Mouse (Mus musculus): Measurements from ENCODE around the gene Cd40. TPM values are rescaled to one million over a fixed set of nuclear protein-coding genes. Genes with fewer than 3 reads are reported as not detected.

Cd40 gene
- polyA plus RNA-seq, 1 experiment from 2014 or later = 6.4 TPM

GRCm38 (mm10) chr2:165090650-165091049 lies 35.2 kb downstream of the Cd40 start, which contains the start of gene 1700025C18Rik:
Gene 1700025C18Rik, minus strand, starts transcription at chr2:165090750.
- WGBS = 88% methylated on average over 2 of the region's 2 CpGs
- H3K27me3 ChIP-seq (ENCODE audit: low read depth, poor library complexity, severe bottlenecking) = peaks cover 30% of the 10 kb centered on the region
- H3K27ac ChIP-seq (replicated peaks) = peak within 1 kb of the TSS; percentile 23; the same call in 1 of the 2 replicates
- no peak for DNase-seq (ENCODE audit: low spot score)
- H3K9me3 ChIP-seq (replicated peaks) = no peaks in the 10 kb centered on the region
- H3K4me1 ChIP-seq = peaks cover 18% of the 10 kb centered on the region
- no peaks in the 10 kb centered on the region for H3K36me3 ChIP-seq
- H3K4me3 ChIP-seq = no peak within 1 kb of the TSS

- peaks cover 39% of the 10 kb centered on the region for H3K27me3 ChIP-seq (ENCODE audit: low read depth, poor library complexity, severe bottlenecking)
- WGBS = 77% methylated on average over 8 of the region's 8 CpGs
- no peak overlapping the region for H3K4me3 ChIP-seq
- H3K4me1 ChIP-seq = peaks cover 24% of the 10 kb centered on the region
- no peaks in the 10 kb centered on the region for H3K9me3 ChIP-seq (replicated peaks)
- H3K36me3 ChIP-seq = no peaks in the 10 kb centered on the region
- H3K27ac ChIP-seq (replicated peaks) = peak overlapping the region; percentile 23; the same call in 1 of the 2 replicates
- DNase-seq (ENCODE audit: low spot score) = no peak
Observed at GRCm38 (mm10) chr2:165091433-165091965, 36.1 kb downstream of the Cd40 start.

- WGBS = 67% methylated on average over 7 of the region's 7 CpGs
- peaks cover 47% of the 10 kb centered on the region for H3K27me3 ChIP-seq (ENCODE audit: low read depth, poor library complexity, severe bottlenecking)
- 0 out of 2 replicates have a peak overlapping the region, but pooled peaks have one; percentile 13 for H3K27ac ChIP-seq (replicated peaks)
- H3K4me1 ChIP-seq = peaks cover 32% of the 10 kb centered on the region
- no peak overlapping the region for H3K4me3 ChIP-seq
- no peaks in the 10 kb centered on the region for H3K9me3 ChIP-seq (replicated peaks)
- no peaks in the 10 kb centered on the region for H3K36me3 ChIP-seq
- no peak for DNase-seq (ENCODE audit: low spot score)
Observed at GRCm38 (mm10) chr2:165092393-165092792, 37.0 kb downstream of the Cd40 start.

- Histone ChIP-seq H3K9me3 (replicated peaks) (no peaks in the 10 kb centered on the region), H3K36me3 (no peaks in the 10 kb centered on the region), H3K27me3 (ENCODE audit: low read depth, poor library complexity, severe bottlenecking) (peaks cover 67% of the 10 kb centered on the region), H3K4me1 (peaks cover 58% of the 10 kb centered on the region), H3K27ac (replicated peaks) (peak overlapping the region; percentile 52; the same call in 1 of the 2 replicates), H3K4me3 (no peak overlapping the region)
- no peak for DNase-seq (ENCODE audit: low spot score)
- 34% methylated on average over 10 of the region's 10 CpGs for WGBS
Observed at GRCm38 (mm10) chr2:165096367-165096766, 40.9 kb downstream of the Cd40 start.

- Histone ChIP-seq H3K27ac (replicated peaks) (no peak overlapping the region), H3K9me3 (replicated peaks) (no peaks in the 10 kb centered on the region), H3K4me1 (peaks cover 51% of the 10 kb centered on the region), H3K36me3 (no peaks in the 10 kb centered on the region), H3K27me3 (ENCODE audit: low read depth, poor library complexity, severe bottlenecking) (peaks cover 84% of the 10 kb centered on the region), H3K4me3 (no peak overlapping the region)
- DNase-seq (ENCODE audit: low spot score) = no peak
- WGBS = 86% methylated on average over 3 of the region's 3 CpGs
Observed at GRCm38 (mm10) chr2:165098861-165099260, 43.4 kb downstream of the Cd40 start.

GRCm38 (mm10) chr2:165100749-165101148 lies 45.3 kb downstream of the Cd40 start:
- no peak overlapping the region for H3K27ac ChIP-seq (replicated peaks)
- H3K9me3 ChIP-seq (replicated peaks) = no peaks in the 10 kb centered on the region
- no peaks in the 10 kb centered on the region for H3K36me3 ChIP-seq
- H3K27me3 ChIP-seq (ENCODE audit: low read depth, poor library complexity, severe bottlenecking) = peaks cover 87% of the 10 kb centered on the region
- H3K4me1 ChIP-seq = peaks cover 45% of the 10 kb centered on the region
- DNase-seq (ENCODE audit: low spot score) = no peak
- 14% methylated on average over 6 of the region's 6 CpGs for WGBS
- H3K4me3 ChIP-seq = no peak overlapping the region

GRCm38 (mm10) chr2:165102920-165103319 lies 47.5 kb downstream of the Cd40 start:
- Histone ChIP-seq H3K9me3 (replicated peaks) (no peaks in the 10 kb centered on the region), H3K27ac (replicated peaks) (no peak overlapping the region), H3K4me1 (peaks cover 44% of the 10 kb centered on the region), H3K4me3 (no peak overlapping the region), H3K27me3 (ENCODE audit: low read depth, poor library complexity, severe bottlenecking) (peaks cover 88% of the 10 kb centered on the region), H3K36me3 (no peaks in the 10 kb centered on the region)
- WGBS = 82% methylated on average over 3 of the region's 3 CpGs
- DNase-seq (ENCODE audit: low spot score) = no peak

- 75% methylated on average over 16 of the region's 16 CpGs for WGBS
- Histone ChIP-seq H3K27ac (replicated peaks) (no peak overlapping the region), H3K36me3 (no peaks in the 10 kb centered on the region), H3K4me3 (no peak overlapping the region), H3K4me1 (peaks cover 31% of the 10 kb centered on the region), H3K27me3 (ENCODE audit: low read depth, poor library complexity, severe bottlenecking) (peaks cover 92% of the 10 kb centered on the region), H3K9me3 (replicated peaks) (no peaks in the 10 kb centered on the region)
- DNase-seq (ENCODE audit: low spot score) = no peak
Observed at GRCm38 (mm10) chr2:165105513-165106079, 50.2 kb downstream of the Cd40 start.

GRCm38 (mm10) chr2:165106585-165106984 lies 51.2 kb downstream of the Cd40 start:
- Histone ChIP-seq H3K27me3 (ENCODE audit: low read depth, poor library complexity, severe bottlenecking) (peaks cover 93% of the 10 kb centered on the region), H3K4me3 (no peak overlapping the region), H3K36me3 (no peaks in the 10 kb centered on the region), H3K9me3 (replicated peaks) (no peaks in the 10 kb centered on the region), H3K4me1 (peaks cover 21% of the 10 kb centered on the region), H3K27ac (replicated peaks) (peak overlapping the region; percentile 14; the same call in 1 of the 2 replicates)
- WGBS = 28% methylated on average over 18 of the region's 18 CpGs
- no peak for DNase-seq (ENCODE audit: low spot score)

GRCm38 (mm10) chr2:165112149-165112548 lies 56.7 kb downstream of the Cd40 start:
- H3K9me3 ChIP-seq (replicated peaks) = no peaks in the 10 kb centered on the region
- H3K4me1 ChIP-seq = peaks cover 51% of the 10 kb centered on the region
- under 1% methylated on average over 54 of the region's 54 CpGs for WGBS
- peak; percentile 87 for DNase-seq (ENCODE audit: low spot score)
- peak overlapping the region; percentile 24 for H3K4me3 ChIP-seq
- no peaks in the 10 kb centered on the region for H3K36me3 ChIP-seq
- H3K27ac ChIP-seq (replicated peaks) = peak overlapping the region; percentile 35
- peaks cover 100% of the 10 kb centered on the region for H3K27me3 ChIP-seq (ENCODE audit: low read depth, poor library complexity, severe bottlenecking)

GRCm38 (mm10) chr2:165113733-165114132 lies 58.3 kb downstream of the Cd40 start:
- no peaks in the 10 kb centered on the region for H3K9me3 ChIP-seq (replicated peaks)
- WGBS = 23% methylated on average over 11 of the region's 11 CpGs
- H3K27me3 ChIP-seq (ENCODE audit: low read depth, poor library complexity, severe bottlenecking) = peaks cover 100% of the 10 kb centered on the region
- H3K4me3 ChIP-seq = no peak overlapping the region
- no peaks in the 10 kb centered on the region for H3K36me3 ChIP-seq
- peaks cover 51% of the 10 kb centered on the region for H3K4me1 ChIP-seq
- DNase-seq (ENCODE audit: low spot score) = peak; percentile 63
- H3K27ac ChIP-seq (replicated peaks) = no peak overlapping the region

- Histone ChIP-seq H3K9me3 (replicated peaks) (no peaks in the 10 kb centered on the region), H3K4me1 (peaks cover 53% of the 10 kb centered on the region), H3K4me3 (no peak overlapping the region), H3K27me3 (ENCODE audit: low read depth, poor library complexity, severe bottlenecking) (peaks cover 72% of the 10 kb centered on the region), H3K27ac (replicated peaks) (no peak overlapping the region; the same call in 1 of the 2 replicates), H3K36me3 (peaks cover 16% of the 10 kb centered on the region; the same call in 1 of the 2 replicates)
- DNase-seq (ENCODE audit: low spot score) = no peak
- 84% methylated on average over 9 of the region's 9 CpGs for WGBS
Observed at GRCm38 (mm10) chr2:165120765-165121164, 65.3 kb downstream of the Cd40 start.

- H3K9me3 ChIP-seq (replicated peaks) = no peaks in the 10 kb centered on the region
- WGBS = 38% methylated on average over 10 of the region's 10 CpGs
- H3K4me3 ChIP-seq = no peak overlapping the region
- peaks cover 72% of the 10 kb centered on the region for H3K27me3 ChIP-seq (ENCODE audit: low read depth, poor library complexity, severe bottlenecking)
- peaks cover 56% of the 10 kb centered on the region for H3K4me1 ChIP-seq
- H3K36me3 ChIP-seq = peaks cover 16% of the 10 kb centered on the region; the same call in 1 of the 2 replicates
- 0 out of 2 replicates have a peak overlapping the region, but pooled peaks have one; percentile 24 for H3K27ac ChIP-seq (replicated peaks)
- peak; percentile 35 for DNase-seq (ENCODE audit: low spot score)
Observed at GRCm38 (mm10) chr2:165121206-165121840, 65.9 kb downstream of the Cd40 start.

Data from midbrain, embryonic 10.5 days (tissue).